Mouse (Mus musculus): ENCODE measurements at regions not wholly inside any gene's neighbourhood (a gene's known extent, or its start where the extent isn't known, plus 50 kb on each side); places are given as distances from the start of the nearest gene placed in this dataset.

- DNase-seq: no peak
These were observed 126.3 kb upstream of the Klf14 start for GRCm38 (mm10) chr6:31085063-31085759.

DNA sequence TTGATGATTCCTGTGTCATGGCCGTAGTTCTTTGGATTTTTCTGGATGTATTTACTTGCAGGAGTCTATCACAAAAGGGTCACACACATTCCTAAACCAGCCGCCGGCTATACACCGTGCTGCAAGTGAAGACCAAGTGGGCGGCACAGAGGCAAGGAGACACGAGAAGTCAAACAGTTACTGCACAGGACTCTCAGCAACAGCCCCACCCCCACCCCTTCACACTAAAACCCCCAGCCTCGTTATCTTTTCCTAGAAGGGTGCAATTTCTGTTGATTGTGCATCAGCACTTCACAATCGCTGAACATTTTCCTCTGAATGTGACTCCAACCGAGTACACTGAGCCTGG is 126.9 kb upstream of the Klf14 start:
- no peak for DNase-seq

- DNase-seq: no peak
These were observed 127.4 kb upstream of the Klf14 start for GRCm38 (mm10) chr6:31086283-31086682.

DNA sequence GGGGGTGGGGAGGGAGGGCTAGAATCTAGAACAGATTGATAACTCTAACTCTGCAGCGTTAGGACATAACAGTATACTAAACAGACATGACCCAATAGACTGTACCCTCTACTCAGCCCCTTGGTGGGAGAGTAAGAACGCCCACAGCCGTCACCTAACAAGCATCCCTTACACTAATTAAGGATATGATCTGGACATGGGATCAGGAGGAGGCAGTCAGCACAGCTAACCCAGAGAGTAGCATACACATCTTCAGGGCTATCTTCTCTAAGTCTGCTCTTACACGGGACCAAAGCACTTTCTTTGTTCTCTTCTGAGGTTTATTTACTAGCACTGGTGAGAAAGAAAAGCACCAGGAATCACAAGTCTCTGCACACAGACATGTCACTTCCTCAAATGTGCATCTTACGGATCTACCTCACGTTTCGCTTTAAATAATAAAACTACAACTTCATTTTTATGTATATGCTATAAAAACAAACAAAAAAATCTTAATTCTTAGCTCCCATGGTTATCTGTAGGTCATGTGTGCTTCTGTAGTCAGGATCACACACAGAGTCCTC is 128.0 kb upstream of the Klf14 start:
- DNase-seq: no peak

DNA sequence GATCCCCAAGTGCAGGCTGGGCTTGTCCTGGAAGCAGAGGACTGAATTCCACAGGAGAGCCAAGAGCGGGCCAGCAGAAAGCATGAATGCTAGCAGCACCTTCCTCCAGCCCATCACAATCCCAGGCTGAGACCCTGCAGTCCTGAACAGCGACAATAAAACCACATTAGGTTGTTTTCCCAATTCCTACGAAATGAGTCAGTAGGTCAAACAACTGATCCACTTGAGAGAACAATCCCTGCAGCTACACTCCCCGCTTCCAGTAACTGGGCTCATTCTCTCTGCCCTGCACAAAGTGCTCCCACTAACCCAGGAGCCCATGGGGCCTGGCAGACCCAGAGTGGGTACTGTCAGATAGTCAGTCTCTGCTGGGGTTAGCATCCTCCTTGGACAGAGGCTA is 128.6 kb upstream of the Klf14 start:
- DNase-seq: no peak

- DNase-seq: no peak
These were observed 129.5 kb upstream of the Klf14 start for GRCm38 (mm10) chr6:31088147-31088972.

GRCm38 (mm10) chr6:31088973-31089368 is 130.1 kb upstream of the Klf14 start:
- DNase-seq: no peak

- no peak for DNase-seq
These were observed 131.4 kb upstream of the Klf14 start for GRCm38 (mm10) chr6:31090288-31090687.

- no peak for DNase-seq
These were observed 131.9 kb upstream of the Klf14 start for GRCm38 (mm10) chr6:31090791-31091190.

DNA sequence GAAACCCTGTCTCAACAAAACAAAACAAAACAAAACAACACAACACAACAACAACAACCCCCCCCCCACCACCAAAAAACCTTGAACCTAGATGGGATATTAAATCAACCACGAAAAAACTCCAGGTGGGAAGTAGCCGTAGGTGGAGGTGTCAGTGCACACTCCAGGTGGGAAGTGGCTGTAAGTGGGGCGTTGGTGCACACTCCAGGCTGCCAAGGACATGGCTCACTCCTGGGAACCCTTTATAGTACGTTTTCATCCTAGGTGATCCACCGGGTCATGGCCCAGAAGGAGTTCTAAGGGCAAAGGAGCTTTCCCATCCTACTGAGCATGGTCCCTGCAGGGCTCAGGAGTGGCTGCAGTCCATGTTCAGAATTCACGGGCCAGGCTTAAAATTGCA is 133.4 kb upstream of the Klf14 start:
- DNase-seq: no peak

DNA sequence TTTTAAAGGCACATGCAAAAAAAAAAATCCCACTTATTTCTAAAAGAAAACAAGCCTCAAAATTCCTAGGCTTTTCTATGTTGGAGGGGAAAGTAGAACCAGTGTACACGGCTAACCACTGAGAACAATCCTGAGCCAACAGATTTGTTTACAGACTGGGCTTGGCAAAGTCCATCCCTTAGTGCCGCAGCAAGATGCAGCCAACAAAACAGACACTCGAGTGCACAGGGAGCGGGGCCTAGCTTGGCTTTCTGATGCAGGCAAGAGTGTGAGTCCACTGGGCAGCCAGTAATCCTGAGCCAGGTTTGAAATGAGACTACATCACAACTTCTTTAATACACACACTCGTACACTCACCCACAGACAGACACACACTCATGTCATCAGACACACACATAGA is 133.9 kb upstream of the Klf14 start:
- peak; percentile 75 to 80 for DNase-seq

GRCm38 (mm10) chr6:31095943-31096714 is 137.3 kb upstream of the Klf14 start:
- peak; percentile 80 to 81 for DNase-seq

GRCm38 (mm10) chr6:31096787-31097186 is 137.9 kb upstream of the Klf14 start:
- no peak for DNase-seq

- DNase-seq: no peak
These were observed 138.4 kb upstream of the Klf14 start for GRCm38 (mm10) chr6:31097254-31097653.

DNA sequence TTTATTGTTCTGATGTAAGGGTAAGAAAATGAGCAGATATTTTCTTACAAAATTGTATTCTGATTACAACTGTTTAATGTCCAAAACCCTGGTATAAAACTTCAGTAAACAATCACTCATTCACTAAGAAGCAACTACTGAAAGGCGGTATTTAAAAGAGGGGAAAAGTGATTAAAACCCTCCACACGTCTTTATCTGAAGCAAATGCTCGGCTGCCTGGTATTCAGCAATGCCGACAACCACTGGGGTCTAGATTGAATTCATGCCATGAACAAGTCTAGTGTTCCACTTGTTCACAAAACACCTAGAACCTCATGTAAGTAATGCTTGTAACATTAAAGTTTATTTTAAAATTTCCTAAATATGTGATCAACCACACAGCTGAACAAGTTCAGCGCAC is 139.2 kb upstream of the Klf14 start:
- no peak for DNase-seq

- no peak for DNase-seq
These were observed 141.3 kb upstream of the Klf14 start for GRCm38 (mm10) chr6:31100084-31100579.

GRCm38 (mm10) chr6:31100749-31101148 is 141.9 kb upstream of the Klf14 start:
- DNase-seq: no peak

DNA sequence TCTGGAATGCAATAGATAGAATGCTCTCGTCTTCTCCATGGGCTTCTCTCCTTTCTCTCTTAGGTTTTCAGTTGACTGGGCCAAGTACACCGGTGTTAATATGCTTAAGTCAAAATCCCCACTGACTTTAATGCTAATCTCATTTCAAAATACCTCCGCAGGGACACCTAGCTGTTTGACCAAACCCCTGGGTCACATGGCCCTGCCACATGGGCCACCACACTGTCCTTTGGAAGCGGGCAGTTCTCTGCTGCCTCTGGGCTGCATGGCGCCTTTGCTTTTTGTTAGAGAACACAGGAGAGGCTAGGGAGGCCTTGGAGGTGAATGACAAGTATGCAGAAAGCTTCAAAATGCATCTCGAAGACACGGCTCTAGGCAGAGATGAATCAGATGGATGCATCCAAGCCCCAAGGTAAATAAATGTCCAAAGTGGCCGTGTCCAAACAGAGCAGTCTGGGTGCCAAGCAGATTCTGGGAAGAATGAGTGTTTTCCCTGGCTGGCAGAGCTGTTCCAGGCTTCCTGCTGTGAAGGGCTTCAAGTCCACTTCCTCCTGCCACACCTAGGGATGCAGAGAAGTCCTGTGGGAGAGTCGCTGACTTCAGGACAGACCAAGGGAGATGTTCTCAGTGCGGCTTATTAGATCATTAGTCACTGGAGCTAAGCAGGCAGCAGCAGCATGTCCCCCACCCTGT is 147.4 kb upstream of the Klf14 start:
- DNase-seq: peak; percentile 59 to 61

- DNase-seq: no peak
These were observed 148.0 kb upstream of the Klf14 start for GRCm38 (mm10) chr6:31106856-31107359.

DNA sequence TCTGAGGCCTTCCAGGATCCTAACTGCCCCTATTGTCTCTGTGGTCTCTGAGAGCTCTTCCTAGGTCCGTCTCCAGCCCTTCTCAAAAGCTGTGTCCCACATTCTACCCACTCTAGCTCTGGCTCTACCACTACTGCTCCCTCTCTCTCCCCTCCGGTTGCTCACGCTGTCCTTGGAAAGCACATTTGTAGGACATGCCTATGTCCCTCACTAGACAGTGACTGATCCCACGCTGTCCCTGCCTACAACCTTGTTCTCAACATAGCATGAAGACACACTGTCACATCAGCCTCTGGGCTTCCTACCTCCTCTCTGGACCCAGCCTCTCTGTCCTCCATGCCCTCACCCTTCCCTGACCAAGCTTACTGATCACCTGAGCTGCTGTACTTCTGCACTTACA is 148.5 kb upstream of the Klf14 start:
- DNase-seq: no peak

- DNase-seq: no peak
These were observed 149.2 kb upstream of the Klf14 start for GRCm38 (mm10) chr6:31107916-31108685.

Measured in cerebellum, postnatal 25 days (tissue).